Mouse (Mus musculus): ENCODE results near the gene Ccdc62. TPM values are rescaled to one million over a fixed set of nuclear protein-coding genes. Genes with fewer than 3 reads are reported as not detected.

Ccdc62 gene
- polyA plus RNA-seq, 1 experiment from 2014 or later = 4.6 TPM

- H3K9me3 ChIP-seq (ENCODE audit: control insufficient read depth, low read length) = no peaks in the 10 kb centered on the region
- no peaks in the 10 kb centered on the region for H3K27me3 ChIP-seq (ENCODE audit: control insufficient read depth, insufficient read depth, low read length)
- peaks cover 4% of the 10 kb centered on the region; the same call in 1 of the 2 replicates for H3K36me3 ChIP-seq (ENCODE audit: control insufficient read depth, insufficient read depth, low read length)
- H3K4me3 ChIP-seq (ENCODE audit: low read depth, low read length) = peak overlapping the region; percentile 73
- no peak for DNase-seq (ENCODE audit: low spot score, missing footprints)
- no peak for ATAC-seq (ENCODE audit: low FRiP score)
- 53% methylated on average over 13 of the region's 13 CpGs for WGBS
- peaks cover 3% of the 10 kb centered on the region; the same call in 1 of the 2 replicates for H3K4me1 ChIP-seq (ENCODE audit: control insufficient read depth, insufficient read depth, low read length)
- peak overlapping the region; percentile 94 for H3K9ac ChIP-seq (ENCODE audit: low read length)
- peak overlapping the region; percentile 55 for H3K4me2 ChIP-seq
- no peak overlapping the region for H3K27ac ChIP-seq (ENCODE audit: low read depth, low read length)
Observed at GRCm38 (mm10) chr5:123931131-123931530, 652 bp downstream of the Ccdc62 start.

GRCm38 (mm10) chr5:123932927-123933326, 2.4 kb downstream of the Ccdc62 start:
- no peak overlapping the region for H3K9ac ChIP-seq (ENCODE audit: low read length)
- no peaks in the 10 kb centered on the region for H3K9me3 ChIP-seq (ENCODE audit: control insufficient read depth, low read length)
- H3K4me3 ChIP-seq (ENCODE audit: low read depth, low read length) = no peak overlapping the region
- H3K36me3 ChIP-seq (ENCODE audit: control insufficient read depth, insufficient read depth, low read length) = no peaks in the 10 kb centered on the region
- DNase-seq (ENCODE audit: low spot score, missing footprints) (no peak), ATAC-seq (ENCODE audit: low FRiP score) (no peak)
- H3K27ac ChIP-seq (ENCODE audit: low read depth, low read length) = no peak overlapping the region
- H3K4me2 ChIP-seq = no peak overlapping the region
- no peaks in the 10 kb centered on the region for H3K27me3 ChIP-seq (ENCODE audit: control insufficient read depth, insufficient read depth, low read length)
- peaks cover 3% of the 10 kb centered on the region; the same call in 1 of the 2 replicates for H3K4me1 ChIP-seq (ENCODE audit: control insufficient read depth, insufficient read depth, low read length)

- Histone ChIP-seq H3K4me1 (ENCODE audit: control insufficient read depth, insufficient read depth, low read length) (peaks cover 3% of the 10 kb centered on the region; the same call in 1 of the 2 replicates), H3K4me2 (no peak overlapping the region), H3K9me3 (ENCODE audit: control insufficient read depth, low read length) (no peaks in the 10 kb centered on the region), H3K27ac (ENCODE audit: low read depth, low read length) (no peak overlapping the region), H3K4me3 (ENCODE audit: low read depth, low read length) (no peak overlapping the region), H3K27me3 (ENCODE audit: control insufficient read depth, insufficient read depth, low read length) (no peaks in the 10 kb centered on the region), H3K9ac (ENCODE audit: low read length) (no peak overlapping the region), H3K36me3 (ENCODE audit: control insufficient read depth, insufficient read depth, low read length) (no peaks in the 10 kb centered on the region)
- WGBS = 95% methylated on average over 12 of the region's 12 CpGs
- DNase-seq (ENCODE audit: low spot score, missing footprints) = no peak
- no peak for ATAC-seq (ENCODE audit: low FRiP score)
Observed at GRCm38 (mm10) chr5:123933556-123933955, 3.1 kb downstream of the Ccdc62 start.

GRCm38 (mm10) chr5:123933957-123934591, 3.6 kb downstream of the Ccdc62 start:
- Histone ChIP-seq H3K27ac (ENCODE audit: low read depth, low read length) (no peak overlapping the region), H3K9me3 (ENCODE audit: control insufficient read depth, low read length) (no peaks in the 10 kb centered on the region), H3K27me3 (ENCODE audit: control insufficient read depth, insufficient read depth, low read length) (no peaks in the 10 kb centered on the region), H3K4me2 (no peak overlapping the region), H3K9ac (ENCODE audit: low read length) (no peak overlapping the region), H3K4me1 (ENCODE audit: control insufficient read depth, insufficient read depth, low read length) (peaks cover 3% of the 10 kb centered on the region; the same call in 1 of the 2 replicates), H3K4me3 (ENCODE audit: low read depth, low read length) (no peak overlapping the region), H3K36me3 (ENCODE audit: control insufficient read depth, insufficient read depth, low read length) (no peaks in the 10 kb centered on the region)
- ATAC-seq (ENCODE audit: low FRiP score) = no peak
- peak; percentile 88 for DNase-seq (ENCODE audit: low spot score, missing footprints)
- WGBS = 40% methylated on average over 18 of the region's 18 CpGs

- H3K4me3 ChIP-seq (ENCODE audit: low read depth, low read length) = no peak overlapping the region
- H3K4me1 ChIP-seq (ENCODE audit: control insufficient read depth, insufficient read depth, low read length) = peaks cover 3% of the 10 kb centered on the region; the same call in 1 of the 2 replicates
- H3K9me3 ChIP-seq (ENCODE audit: control insufficient read depth, low read length) = no peaks in the 10 kb centered on the region
- 86% methylated on average over 5 of the region's 5 CpGs for WGBS
- no peaks in the 10 kb centered on the region for H3K27me3 ChIP-seq (ENCODE audit: control insufficient read depth, insufficient read depth, low read length)
- H3K27ac ChIP-seq (ENCODE audit: low read depth, low read length) = no peak overlapping the region
- no peaks in the 10 kb centered on the region for H3K36me3 ChIP-seq (ENCODE audit: control insufficient read depth, insufficient read depth, low read length)
- no peak overlapping the region for H3K9ac ChIP-seq (ENCODE audit: low read length)
- no peak for DNase-seq (ENCODE audit: low spot score, missing footprints)
- no peak for ATAC-seq (ENCODE audit: low FRiP score)
- no peak overlapping the region for H3K4me2 ChIP-seq
Observed at GRCm38 (mm10) chr5:123935931-123936330, 5.5 kb downstream of the Ccdc62 start.

GRCm38 (mm10) chr5:123938479-123938878, 8.0 kb downstream of the Ccdc62 start:
- no peaks in the 10 kb centered on the region for H3K4me1 ChIP-seq (ENCODE audit: control insufficient read depth, insufficient read depth, low read length)
- no peaks in the 10 kb centered on the region for H3K9me3 ChIP-seq (ENCODE audit: control insufficient read depth, low read length)
- no peak overlapping the region for H3K4me2 ChIP-seq
- 87% methylated on average over 5 of the region's 5 CpGs for WGBS
- H3K4me3 ChIP-seq (ENCODE audit: low read depth, low read length) = no peak overlapping the region
- H3K36me3 ChIP-seq (ENCODE audit: control insufficient read depth, insufficient read depth, low read length) = no peaks in the 10 kb centered on the region
- H3K27ac ChIP-seq (ENCODE audit: low read depth, low read length) = no peak overlapping the region
- DNase-seq (ENCODE audit: low spot score, missing footprints) (no peak), ATAC-seq (ENCODE audit: low FRiP score) (no peak)
- no peaks in the 10 kb centered on the region for H3K27me3 ChIP-seq (ENCODE audit: control insufficient read depth, insufficient read depth, low read length)
- H3K9ac ChIP-seq (ENCODE audit: low read length) = no peak overlapping the region

- 74% methylated on average over 4 of the region's 4 CpGs for WGBS
- no peak overlapping the region for H3K9ac ChIP-seq (ENCODE audit: low read length)
- no peaks in the 10 kb centered on the region for H3K27me3 ChIP-seq (ENCODE audit: control insufficient read depth, insufficient read depth, low read length)
- no peak overlapping the region for H3K27ac ChIP-seq (ENCODE audit: low read depth, low read length)
- DNase-seq (ENCODE audit: low spot score, missing footprints) = no peak
- H3K36me3 ChIP-seq (ENCODE audit: control insufficient read depth, insufficient read depth, low read length) = no peaks in the 10 kb centered on the region
- no peaks in the 10 kb centered on the region for H3K4me1 ChIP-seq (ENCODE audit: control insufficient read depth, insufficient read depth, low read length)
- H3K4me2 ChIP-seq = no peak overlapping the region
- H3K9me3 ChIP-seq (ENCODE audit: control insufficient read depth, low read length) = no peaks in the 10 kb centered on the region
- H3K4me3 ChIP-seq (ENCODE audit: low read depth, low read length) = no peak overlapping the region
- no peak for ATAC-seq (ENCODE audit: low FRiP score)
Observed at GRCm38 (mm10) chr5:123946546-123946945, 16.1 kb downstream of the Ccdc62 start.

- no peaks in the 10 kb centered on the region for H3K36me3 ChIP-seq (ENCODE audit: control insufficient read depth, insufficient read depth, low read length)
- H3K9ac ChIP-seq (ENCODE audit: low read length) = no peak overlapping the region
- ATAC-seq (ENCODE audit: low FRiP score) (no peak), DNase-seq (ENCODE audit: low spot score, missing footprints) (peak; percentile 93)
- H3K4me3 ChIP-seq (ENCODE audit: low read depth, low read length) = no peak overlapping the region
- H3K9me3 ChIP-seq (ENCODE audit: control insufficient read depth, low read length) = no peaks in the 10 kb centered on the region
- no peaks in the 10 kb centered on the region for H3K27me3 ChIP-seq (ENCODE audit: control insufficient read depth, insufficient read depth, low read length)
- 58% methylated on average over 7 of the region's 7 CpGs for WGBS
- no peak overlapping the region for H3K27ac ChIP-seq (ENCODE audit: low read depth, low read length)
- no peak overlapping the region for H3K4me2 ChIP-seq
- no peaks in the 10 kb centered on the region for H3K4me1 ChIP-seq (ENCODE audit: control insufficient read depth, insufficient read depth, low read length)
Observed at GRCm38 (mm10) chr5:123947041-123947761, 16.7 kb downstream of the Ccdc62 start.

- ATAC-seq (ENCODE audit: low FRiP score) = no peak
- 76% methylated on average over 5 of the region's 5 CpGs for WGBS
- Histone ChIP-seq H3K4me1 (ENCODE audit: control insufficient read depth, insufficient read depth, low read length) (no peaks in the 10 kb centered on the region), H3K36me3 (ENCODE audit: control insufficient read depth, insufficient read depth, low read length) (no peaks in the 10 kb centered on the region), H3K27me3 (ENCODE audit: control insufficient read depth, insufficient read depth, low read length) (no peaks in the 10 kb centered on the region), H3K27ac (ENCODE audit: low read depth, low read length) (no peak overlapping the region), H3K9ac (ENCODE audit: low read length) (no peak overlapping the region), H3K4me3 (ENCODE audit: low read depth, low read length) (no peak overlapping the region), H3K9me3 (ENCODE audit: control insufficient read depth, low read length) (no peaks in the 10 kb centered on the region), H3K4me2 (no peak overlapping the region)
- DNase-seq (ENCODE audit: low spot score, missing footprints) = no peak
Observed at GRCm38 (mm10) chr5:123952365-123953045, 22.0 kb downstream of the Ccdc62 start.

All from midbrain, embryonic 11.5 days (tissue).